Mouse (Mus musculus) heart, postnatal 0 days (tissue): ENCODE results near the gene Cd63. TPM values are rescaled to one million over a fixed set of nuclear protein-coding genes. Genes with fewer than 3 reads are reported as not detected.

Experiments used
- ATAC-seq: fragments of 200-750 bp; cut with Nextera tagmentation; 2 replicates; pipeline ENCODE4 v1.8.0; 2017; ENCODE audit warnings: low read depth, moderate number of reproducible peaks, moderate library complexity; ENCODE audit not compliant: insufficient read depth
- DNase-seq: peaks from one replicate; pipeline ENCODE4 v3.0.0-alpha.2; 2016; ENCODE audit warnings: low spot score
- H3K27ac ChIP-seq: fragments of 300-500 bp; sonication (generic); 2 replicates; pipeline ENCODE4 v1.5.1; 2014; ENCODE audit warnings: low read depth, mild to moderate bottlenecking
- H3K27me3 ChIP-seq: fragments of 300-500 bp; sonication (generic); 2 replicates; pipeline ENCODE4 v1.6.1; 2014; ENCODE audit warnings: low read length, mixed read lengths; ENCODE audit not compliant: control insufficient read depth, insufficient read depth
- H3K36me3 ChIP-seq: fragments of 300-500 bp; sonication (generic); replicated peaks from 2 replicates; pipeline ENCODE4 v1.6.1; 2014; ENCODE audit warnings: low read length, mixed read lengths; ENCODE audit not compliant: control insufficient read depth, insufficient read depth
- H3K4me1 ChIP-seq: fragments of 300-500 bp; sonication (generic); 2 replicates; pipeline ENCODE4 v1.6.1; 2014; ENCODE audit warnings: antibody characterized with exemption; ENCODE audit not compliant: control insufficient read depth, insufficient read depth
- H3K4me2 ChIP-seq: fragments of 300-500 bp; sonication (generic); 2 replicates; pipeline ENCODE4 v1.6.1; 2014; ENCODE audit warnings: low read depth, mild to moderate bottlenecking, low read length, moderate library complexity
- H3K4me3 ChIP-seq: fragments of 300-500 bp; sonication (generic); 2 replicates; pipeline ENCODE4 v1.5.1; 2014; ENCODE audit warnings: low read depth, low read length
- H3K9ac ChIP-seq: fragments of 300-500 bp; sonication (generic); replicated peaks from 2 replicates; pipeline ENCODE4 v1.6.1; 2014; ENCODE audit warnings: low read depth, low read length, mixed read lengths
- H3K9me3 ChIP-seq: fragments of 300-500 bp; sonication (generic); replicated peaks from 2 replicates; pipeline ENCODE4 v1.6.1; 2016; ENCODE audit warnings: low read length; ENCODE audit not compliant: control insufficient read depth
- CTCF ChIP-seq: IDR thresholded peaks from 2 replicates; pipeline ENCODE4 v1.5.1; 2016; ENCODE audit warnings: antibody characterized with exemption, control low read depth, low read depth
- EP300 ChIP-seq: IDR thresholded peaks from 2 replicates; pipeline ENCODE4 v1.6.1; 2016; ENCODE audit warnings: antibody characterized with exemption, low read depth
- WGBS: fragments of 180-500 bp; shearing (Covaris S2); extraction: QIAGEN DNeasy Blood & Tissue Kit; methylation state at CpG from one replicate; pipeline ENCODE4 v1.1.7; 2014; 5-methylcytosine and 5-hydroxymethylcytosine counted together
- polyA plus RNA-seq: library from polyadenylated mRNA; unstranded; fragments of >200 nt; fragmentation: Nextera tagmentation; extraction: Ambion mirVana; gene quantifications from 2 replicates; pipeline ENCODE4 v1.2.1, GENCODE M21; 2015
- total RNA-seq: library from RNA; depleted of rRNA; stranded (reverse); fragments of >200 nt; gene quantifications from 2 replicates; pipeline ENCODE4 v1.2.3, GENCODE M21; 2014; ENCODE audit warnings: low replicate concordance

Gene Cd63
- total and polyA plus RNA-seq, 2 experiments from 2014 or later, result 72.6 to 381 TPM

DNA sequence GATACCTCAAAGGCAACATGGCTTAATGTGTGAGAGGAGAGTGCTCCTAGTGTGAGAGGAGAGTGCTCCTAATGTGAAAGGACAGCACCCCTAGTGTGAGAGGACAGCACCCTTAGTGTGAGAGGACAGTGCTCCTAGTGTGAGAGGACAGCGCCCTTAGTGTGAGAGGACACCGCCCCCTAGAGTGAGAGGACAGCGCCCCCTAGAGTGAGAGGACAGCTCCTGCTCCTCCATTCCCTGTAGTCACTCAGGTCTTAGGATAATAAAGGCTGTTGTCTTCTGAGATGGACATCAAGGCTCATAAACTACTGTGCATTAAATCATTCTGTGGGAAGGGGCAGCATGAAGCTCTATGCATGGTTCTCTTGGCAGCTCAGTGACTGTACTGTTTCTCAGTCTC is 44.9 kb downstream of the Cd63 start:
- Histone ChIP-seq H3K4me3 (no peak overlapping the region), H3K4me1 (no peaks in the 10 kb centered on the region), H3K27ac (no peak overlapping the region), H3K27me3 (no peaks in the 10 kb centered on the region), H3K36me3 (no peaks in the 10 kb centered on the region; the same call in 1 of the 2 replicates), H3K9ac (no peak overlapping the region), H3K9me3 (no peaks in the 10 kb centered on the region), H3K4me2 (no peak overlapping the region)
- 17% methylated on average over 3 of the region's 3 CpGs for WGBS
- peak; percentile 51 for DNase-seq
- TF ChIP-seq CTCF, result peak; percentile 79
- no peak for TF ChIP-seq EP300
- ATAC-seq, result peak; percentile 65; the same call in 1 of the 2 replicates

DNA sequence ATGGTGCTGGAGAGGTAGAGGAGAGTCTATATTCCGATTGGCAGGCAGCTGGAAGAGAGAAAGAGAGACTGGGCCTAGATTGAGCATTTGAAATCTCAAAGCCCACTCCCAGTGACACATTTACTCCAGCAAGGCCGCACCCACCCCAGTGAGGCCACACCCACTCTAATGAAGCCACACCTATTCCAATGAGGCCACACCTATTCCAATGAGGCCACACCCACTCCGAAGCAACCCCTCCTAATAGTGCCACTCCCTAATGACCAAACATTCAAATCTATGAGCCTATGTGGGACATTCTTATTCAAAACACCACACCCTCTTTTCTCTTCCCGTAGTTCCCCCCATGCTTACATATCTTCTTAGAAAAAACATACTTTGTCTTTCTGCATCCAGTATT is 46.7 kb downstream of the Cd63 start:
- Histone ChIP-seq H3K4me3 (no peak overlapping the region), H3K9me3 (no peaks in the 10 kb centered on the region), H3K36me3 (no peaks in the 10 kb centered on the region; the same call in 1 of the 2 replicates), H3K27me3 (no peaks in the 10 kb centered on the region), H3K4me2 (no peak overlapping the region), H3K4me1 (no peaks in the 10 kb centered on the region), H3K27ac (no peak overlapping the region), H3K9ac (no peak overlapping the region)
- 83% methylated on average over 4 of the region's 4 CpGs for WGBS
- DNase-seq, result no peak
- no peak for TF ChIP-seq EP300
- no peak for TF ChIP-seq CTCF
- no peak for ATAC-seq

DNA sequence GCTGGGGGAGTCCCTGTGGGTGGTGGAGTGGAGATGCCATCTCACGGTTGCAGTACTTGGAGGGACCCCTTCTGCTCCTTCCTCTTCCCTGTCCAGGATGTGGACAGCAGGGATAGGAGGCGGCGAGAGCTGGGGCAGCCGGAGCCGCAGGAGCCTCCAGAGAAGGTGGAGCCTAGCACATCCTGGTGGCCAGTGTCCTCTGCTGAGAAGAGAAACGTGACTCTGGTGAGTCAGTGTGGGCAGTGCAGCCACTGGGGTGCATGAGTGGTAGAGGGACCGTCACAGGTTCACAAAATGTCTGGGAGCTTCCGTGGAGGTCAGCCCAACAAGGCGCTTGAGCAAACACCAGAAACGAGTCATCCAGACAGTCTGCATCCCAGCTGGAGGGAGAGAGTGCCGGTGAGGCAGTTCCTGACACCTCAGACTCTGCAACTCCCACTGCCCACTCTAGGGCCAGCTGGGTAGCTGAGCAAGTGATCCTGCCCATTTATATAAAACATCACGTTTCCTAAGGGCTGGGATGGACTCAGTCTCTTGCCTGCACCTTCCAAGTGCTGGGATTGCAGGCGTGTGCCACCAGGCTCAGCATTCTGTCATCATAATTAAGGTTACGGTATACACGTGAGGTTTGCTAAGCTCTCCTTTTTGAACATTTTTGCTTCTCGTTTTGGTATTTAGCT is 49.6 kb downstream of the Cd63 start:
- DNase-seq, result no peak
- TF ChIP-seq EP300 (no peak), CTCF (no peak)
- Histone ChIP-seq H3K36me3 (0 out of 2 replicates have a peak, but pooled peaks cover 6% of the 10 kb centered on the region), H3K9me3 (no peaks in the 10 kb centered on the region), H3K27ac (no peak overlapping the region), H3K4me1 (no peaks in the 10 kb centered on the region), H3K4me3 (no peak overlapping the region), H3K27me3 (no peaks in the 10 kb centered on the region), H3K4me2 (no peak overlapping the region), H3K9ac (no peak overlapping the region)
- ATAC-seq, result no peak
- WGBS, result 55% methylated on average over 16 of the region's 16 CpGs

DNA sequence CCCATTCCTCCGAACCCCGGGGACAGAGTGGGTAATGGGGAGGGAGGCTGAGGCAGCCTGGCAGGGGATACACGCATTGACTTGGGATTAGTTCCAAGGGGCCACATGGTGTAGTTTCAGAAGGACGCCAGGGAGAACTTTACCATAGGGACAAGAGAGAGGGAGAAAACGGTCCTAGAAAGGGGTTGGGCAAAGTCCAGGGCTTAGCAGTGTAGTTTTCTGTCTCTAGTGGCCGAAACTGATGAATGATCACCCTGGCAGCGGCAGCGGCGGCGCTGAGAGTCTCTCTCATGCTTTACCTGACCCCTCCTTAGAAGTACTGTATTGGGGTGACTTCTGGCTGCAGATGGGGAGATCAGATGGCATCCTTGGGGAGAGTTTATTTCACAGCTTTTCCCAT is 57.6 kb downstream of the Cd63 start:
- Histone ChIP-seq H3K9ac (no peak overlapping the region), H3K4me2 (no peak overlapping the region), H3K4me1 (no peaks in the 10 kb centered on the region), H3K36me3 (0 out of 2 replicates have a peak, but pooled peaks cover 3% of the 10 kb centered on the region), H3K9me3 (no peaks in the 10 kb centered on the region), H3K27ac (no peak overlapping the region), H3K4me3 (no peak overlapping the region), H3K27me3 (no peaks in the 10 kb centered on the region)
- DNase-seq, result no peak
- no peak for ATAC-seq
- 67% methylated on average over 10 of the region's 10 CpGs for WGBS
- TF ChIP-seq EP300 (no peak), CTCF (no peak)

DNA sequence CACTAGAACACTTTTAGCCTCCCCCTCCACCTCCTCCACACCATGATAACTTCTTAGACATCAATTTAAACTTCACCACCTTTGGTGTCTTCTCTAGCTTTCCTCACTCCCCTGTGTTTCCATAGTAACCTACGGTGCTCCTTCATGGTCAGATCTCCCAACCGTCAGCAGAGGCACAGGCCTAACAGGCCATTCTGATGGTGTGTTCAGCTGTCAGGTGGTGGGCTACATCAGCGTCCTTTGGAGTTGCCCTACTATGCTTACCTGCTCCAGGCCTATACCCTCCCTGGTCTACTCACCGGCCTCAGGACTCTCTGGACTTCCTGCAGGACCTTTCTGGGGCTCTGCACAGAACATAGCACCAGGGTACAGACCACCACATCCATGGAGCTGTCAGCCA is 59.4 kb downstream of the Cd63 start:
- no peak for ATAC-seq
- TF ChIP-seq EP300 (no peak), CTCF (no peak)
- Histone ChIP-seq H3K27me3 (no peaks in the 10 kb centered on the region), H3K9ac (no peak overlapping the region), H3K4me3 (no peak overlapping the region), H3K4me1 (no peaks in the 10 kb centered on the region), H3K27ac (no peak overlapping the region), H3K9me3 (no peaks in the 10 kb centered on the region), H3K36me3 (no peaks in the 10 kb centered on the region), H3K4me2 (no peak overlapping the region)
- DNase-seq, result no peak
- 64% methylated on average over 4 of the region's 4 CpGs for WGBS
